Mouse (Mus musculus) mature B cell (primary cell): ENCODE results near the gene Grip1.

Experiments used
- in situ Hi-C: fragments of 300-500 bp; cut with MboI; formaldehyde crosslinking; loops from 2 replicates; pipeline ENCODE4 v1.14.3; 2019

Grip1 gene

DNA sequence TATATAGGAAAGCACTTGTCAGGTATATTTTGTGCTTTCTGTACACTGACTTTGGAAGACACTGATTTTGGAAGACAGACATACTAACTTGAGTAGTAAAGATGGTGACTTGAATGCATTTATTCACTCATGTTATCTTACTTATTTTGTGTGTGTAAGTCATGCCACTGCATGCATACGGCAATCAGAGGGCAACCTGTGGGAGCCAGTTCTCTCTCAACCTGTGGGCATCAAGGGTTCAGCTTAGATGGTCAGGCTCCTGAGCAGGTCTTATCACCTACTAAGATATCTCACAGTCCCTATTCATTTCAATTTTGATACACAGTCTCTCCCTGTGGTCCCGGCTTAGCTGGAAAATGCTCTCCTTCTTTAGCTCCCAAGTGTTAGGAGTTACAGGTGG is 5.4 kb downstream of the Grip1 start:
- in situ Hi-C loops: no loop called here

DNA sequence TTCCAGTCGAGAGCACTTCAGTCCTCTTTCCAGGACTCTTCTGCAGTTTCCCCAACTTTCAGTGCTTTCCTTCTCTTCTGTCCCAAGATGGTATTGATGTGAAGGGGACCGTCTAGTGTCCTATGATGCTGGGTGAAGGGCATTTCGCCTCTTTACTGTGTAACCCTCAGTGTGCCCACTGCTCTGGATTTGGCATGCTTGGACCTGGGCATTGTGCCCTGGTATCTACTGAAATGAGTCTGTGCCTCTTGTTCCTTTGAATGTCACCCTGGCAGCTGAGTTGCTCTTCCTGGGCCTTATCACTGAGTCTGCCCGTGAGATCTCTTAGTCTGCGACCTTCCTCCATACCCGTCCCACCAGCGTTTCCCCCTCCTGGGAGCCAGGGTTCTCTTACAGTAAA is 9.7 kb downstream of the Grip1 start:
- in situ Hi-C loops: no loop called here

DNA sequence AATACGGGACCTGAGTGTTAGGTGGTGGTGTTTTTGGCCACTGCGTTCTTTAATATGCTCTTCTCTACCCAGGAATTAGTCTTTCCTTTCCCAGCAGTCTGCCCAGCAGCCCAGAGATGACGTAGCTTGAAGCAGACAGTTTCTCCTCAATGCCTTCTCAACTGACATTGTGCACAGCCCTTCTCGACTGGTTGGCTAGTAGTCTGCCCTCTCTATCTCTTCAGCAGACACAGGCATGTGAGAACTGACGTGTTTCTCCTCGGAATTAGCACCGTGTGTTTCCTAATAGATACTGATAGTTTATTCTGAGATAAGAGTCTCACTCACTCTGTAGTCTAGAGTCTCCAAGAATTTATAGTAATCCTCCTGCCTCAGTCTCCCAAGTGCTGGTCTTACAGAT is 10.2 kb downstream of the Grip1 start:
- in situ Hi-C loops: no loop called here

DNA sequence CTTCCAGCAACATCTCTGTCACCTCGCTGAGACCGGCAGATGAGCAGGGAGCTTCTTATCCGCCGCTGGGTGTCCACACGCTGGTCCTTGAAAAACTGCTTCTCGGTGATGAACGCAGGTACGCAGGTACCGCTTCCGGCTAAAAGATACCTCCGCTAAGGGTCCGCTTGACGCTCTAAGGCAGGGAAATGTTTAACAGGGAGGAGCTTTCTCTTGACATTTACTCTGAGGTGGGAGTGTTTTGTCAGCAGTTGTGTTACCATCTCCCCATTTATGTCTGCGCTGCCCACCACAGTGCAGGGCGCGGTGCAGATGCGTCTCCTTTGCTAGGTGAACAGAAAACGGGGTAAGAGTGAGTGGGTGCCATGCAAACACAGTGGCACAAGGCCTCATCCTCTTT is 14.3 kb downstream of the Grip1 start:
- in situ Hi-C loops: no loop called here

DNA sequence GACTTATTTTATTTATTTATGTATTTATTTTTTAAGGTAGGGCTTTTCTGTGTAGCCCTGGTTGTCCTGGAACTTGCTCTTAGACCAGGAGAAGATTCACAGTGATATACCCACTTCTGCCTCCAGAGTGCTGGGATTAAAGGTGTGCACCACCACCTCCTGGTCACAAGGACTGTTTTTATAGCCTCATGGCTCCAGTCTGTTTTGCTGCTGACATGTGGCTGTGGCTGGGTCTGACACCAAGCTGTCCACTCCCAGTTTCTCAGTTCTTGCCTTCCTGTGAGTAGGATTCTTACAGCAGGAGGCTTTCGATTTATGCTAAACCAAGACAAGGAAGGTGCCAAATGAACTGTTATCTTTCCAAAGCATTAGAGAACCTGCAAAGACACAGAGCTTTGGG is 16.5 kb downstream of the Grip1 start:
- in situ Hi-C loops: no loop called here

DNA sequence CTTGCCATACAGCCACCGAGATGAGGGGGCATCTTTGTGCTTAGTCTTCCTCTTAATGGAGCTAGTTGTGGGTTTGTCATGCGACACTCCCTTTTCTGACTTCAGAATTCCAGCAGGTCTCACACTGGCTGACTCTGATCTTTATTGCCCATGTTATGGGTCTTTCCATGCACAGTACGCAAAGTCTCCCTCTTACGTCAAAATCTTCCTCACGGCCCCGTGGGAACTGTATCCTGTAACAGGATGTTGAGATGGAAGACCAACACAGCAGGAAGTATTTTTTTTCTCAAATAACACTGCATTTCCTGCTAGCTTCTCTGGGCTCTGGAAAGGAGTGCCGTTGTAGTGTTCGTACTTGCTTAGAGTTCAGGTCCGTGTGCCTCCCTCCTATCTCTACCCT is 21.5 kb downstream of the Grip1 start:
- in situ Hi-C loops: no loop called here

DNA sequence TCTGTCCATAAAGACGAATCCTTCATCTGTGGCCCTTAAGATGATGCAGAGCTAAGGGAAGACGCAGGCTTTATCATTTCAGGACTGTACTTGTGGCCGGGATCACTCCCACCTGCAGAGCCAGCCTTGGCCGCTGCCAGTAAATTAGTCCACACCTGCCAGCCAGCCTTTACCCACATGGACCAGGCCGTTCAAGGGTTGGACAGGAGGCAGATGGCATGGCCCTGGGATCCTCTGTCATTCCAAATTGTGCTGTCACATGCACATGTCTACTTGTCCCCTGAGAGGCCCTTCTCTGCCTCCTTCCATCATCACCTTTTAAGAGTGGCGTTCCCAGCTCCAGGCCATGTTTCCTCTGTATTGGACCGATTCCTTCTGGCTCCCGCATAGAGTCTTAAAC is 24.0 kb downstream of the Grip1 start:
- in situ Hi-C loops: no loop called here

DNA sequence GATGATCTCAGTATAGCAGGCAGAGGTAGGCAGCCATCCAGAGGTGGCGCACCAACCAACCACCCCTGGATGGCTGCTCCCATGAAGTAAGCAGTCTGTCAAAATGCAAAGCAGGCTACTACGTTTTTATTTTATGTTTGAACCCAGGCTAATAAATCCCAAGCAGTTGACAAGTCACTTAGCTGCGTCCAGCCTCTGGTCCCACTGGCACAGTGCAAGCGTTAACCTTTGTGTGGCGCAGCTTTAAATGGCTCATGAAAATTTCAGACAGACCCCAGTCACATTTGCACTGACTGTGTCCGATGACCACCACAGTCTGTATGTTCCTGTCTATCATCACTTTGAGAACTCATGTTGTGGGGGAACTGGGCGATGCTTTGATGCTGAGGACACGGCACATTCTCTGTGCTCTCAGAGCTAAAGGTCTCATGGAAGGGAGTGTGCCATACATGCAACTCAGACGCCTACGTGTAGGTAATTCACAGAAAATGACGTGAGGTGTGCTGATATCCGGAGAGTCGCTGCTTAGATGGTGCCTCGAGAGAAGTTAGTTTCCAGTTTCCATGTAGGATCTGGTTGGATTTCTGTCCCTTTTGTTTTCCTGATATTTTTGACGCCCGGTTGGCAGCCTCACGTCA is 29.6 kb downstream of the Grip1 start:
- in situ Hi-C loops: no loop called here

DNA sequence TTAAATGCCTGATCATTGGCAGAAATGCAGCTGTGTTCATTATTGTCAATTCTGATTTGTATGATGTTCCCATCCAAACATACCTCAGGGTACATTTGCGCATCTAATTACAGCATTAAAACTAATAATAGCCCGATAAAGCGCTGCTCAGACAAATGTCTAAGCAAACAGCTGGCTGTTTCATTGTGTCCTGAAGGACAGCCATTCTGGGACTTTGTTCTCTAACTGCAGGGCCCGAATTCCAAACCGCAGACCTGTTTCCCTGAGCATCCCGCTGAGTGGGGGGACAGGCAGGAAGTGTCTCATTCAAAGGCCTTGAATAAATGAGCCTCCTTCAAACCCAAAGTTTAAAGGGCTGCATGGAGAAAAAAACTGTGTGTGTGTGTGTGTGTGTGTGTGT is 30.1 kb downstream of the Grip1 start:
- in situ Hi-C loops: no loop called here

DNA sequence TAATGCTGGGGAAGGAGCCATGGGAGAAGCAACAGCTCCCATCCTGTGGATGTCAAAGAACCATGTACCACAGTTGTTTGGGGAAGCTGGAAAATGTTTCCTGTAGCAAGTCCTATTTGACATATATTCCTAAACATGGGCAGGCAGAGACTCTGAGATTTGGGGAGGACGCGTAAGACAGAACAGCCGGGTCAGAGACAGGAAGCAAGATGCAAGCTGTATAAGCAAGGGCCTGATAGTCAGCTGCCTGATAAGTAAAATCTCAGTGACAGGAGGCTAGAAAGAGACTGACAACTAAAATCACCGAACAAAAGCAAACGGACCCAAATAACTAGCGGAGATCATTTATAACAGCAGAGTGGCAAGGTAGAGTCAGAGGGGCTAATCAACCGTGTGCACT is 33.3 kb downstream of the Grip1 start:
- in situ Hi-C loops: no loop called here

DNA sequence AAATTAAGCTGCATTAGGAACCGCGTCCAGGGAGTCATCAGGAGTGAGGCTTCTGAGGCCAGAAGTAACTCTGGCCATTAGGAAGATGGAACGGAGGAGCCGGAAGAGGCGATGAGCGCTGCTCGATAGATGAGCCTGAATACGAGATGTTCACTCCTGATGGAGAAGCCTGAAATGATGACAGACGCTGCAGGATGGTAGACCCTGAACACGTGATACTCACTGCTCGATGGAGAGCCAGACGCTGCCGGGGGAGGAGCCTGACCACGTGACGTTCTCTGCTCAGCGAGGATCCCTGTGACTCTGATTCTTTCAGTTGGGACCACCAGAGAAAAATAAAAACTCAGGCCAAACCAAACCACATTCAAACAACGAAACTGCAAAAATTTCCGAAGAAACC is 37.2 kb downstream of the Grip1 start:
- in situ Hi-C loops: no loop called here

DNA sequence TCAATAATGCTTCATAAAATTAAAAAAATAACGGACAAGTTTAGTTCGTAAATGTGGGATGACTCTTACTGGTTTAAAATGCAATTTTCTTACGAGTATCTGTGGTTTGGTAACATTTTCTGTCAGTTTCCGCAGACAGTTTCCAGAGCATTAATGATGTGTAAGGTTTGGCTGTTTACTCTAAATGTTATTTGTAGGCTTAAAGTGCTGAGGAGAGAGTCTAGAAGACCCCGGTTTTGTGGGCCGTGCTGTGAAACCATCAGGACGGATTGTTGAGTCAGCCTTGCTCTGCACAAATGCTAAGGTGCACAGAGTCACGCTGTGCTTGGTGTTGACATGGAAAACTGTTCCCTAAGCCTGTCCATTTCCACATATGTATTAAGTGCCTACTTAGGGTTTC is 41.7 kb downstream of the Grip1 start:
- in situ Hi-C loops: no loop called here

DNA sequence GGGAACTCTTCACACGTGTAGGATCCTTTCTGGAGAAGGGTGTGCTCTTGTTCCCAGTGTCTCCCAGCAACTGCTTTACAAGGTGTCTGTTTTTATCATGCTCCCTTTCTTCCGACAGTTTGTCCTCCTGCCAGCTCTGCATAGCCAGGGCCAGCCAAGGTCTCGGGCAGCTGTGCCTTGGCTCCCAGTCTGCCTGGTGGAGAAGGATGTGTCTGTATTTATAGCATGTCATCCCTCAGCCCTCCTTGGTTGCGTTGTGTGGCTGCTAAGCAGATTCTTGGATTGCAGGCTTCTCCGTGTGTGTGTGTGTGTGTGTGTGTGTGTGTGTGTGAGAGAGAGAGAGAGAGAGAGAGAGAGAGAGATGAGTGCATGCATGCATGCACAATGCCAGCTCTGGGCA is 42.6 kb downstream of the Grip1 start:
- in situ Hi-C loops: no loop called here

DNA sequence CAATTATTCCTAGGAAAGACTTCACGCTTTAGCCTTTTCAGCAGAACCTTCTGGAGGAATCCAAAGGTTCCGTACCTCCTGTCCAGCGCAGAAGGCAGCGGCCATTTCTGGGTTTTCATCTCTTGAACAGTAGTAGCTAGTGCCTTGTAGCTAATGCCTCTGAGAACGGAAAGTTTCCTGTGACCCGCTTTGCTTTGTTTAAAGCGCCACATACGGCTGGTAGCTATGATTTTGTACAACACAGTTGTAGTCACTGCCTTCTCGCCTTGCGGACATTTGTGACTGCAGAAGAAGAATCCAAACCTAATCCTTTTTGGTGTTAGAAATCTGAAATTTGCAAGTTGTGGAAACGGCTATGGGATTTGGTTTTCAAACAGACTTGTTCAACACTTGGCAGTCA is 68.1 kb downstream of the Grip1 start:
- in situ Hi-C loops: no loop called here

DNA sequence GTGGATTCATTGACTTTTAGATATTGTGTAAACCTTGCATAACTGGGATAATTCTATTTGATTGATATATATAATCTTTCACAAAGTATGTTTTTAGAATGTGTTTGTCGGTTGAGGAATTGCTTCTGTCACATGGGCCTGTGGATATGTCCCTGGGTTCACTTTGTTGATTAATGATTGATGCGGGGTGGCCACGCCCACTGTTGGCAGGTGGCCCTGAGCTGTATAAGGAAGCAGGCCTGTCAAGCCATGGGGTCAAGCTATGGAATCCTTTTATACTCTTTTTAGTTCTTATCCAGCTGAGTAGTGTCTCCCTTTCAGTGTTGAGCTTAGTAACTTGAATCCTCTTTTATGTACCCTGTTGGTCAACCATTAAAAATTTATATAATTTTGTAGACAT is 72.1 kb downstream of the Grip1 start:
- in situ Hi-C loops: no loop called here

DNA sequence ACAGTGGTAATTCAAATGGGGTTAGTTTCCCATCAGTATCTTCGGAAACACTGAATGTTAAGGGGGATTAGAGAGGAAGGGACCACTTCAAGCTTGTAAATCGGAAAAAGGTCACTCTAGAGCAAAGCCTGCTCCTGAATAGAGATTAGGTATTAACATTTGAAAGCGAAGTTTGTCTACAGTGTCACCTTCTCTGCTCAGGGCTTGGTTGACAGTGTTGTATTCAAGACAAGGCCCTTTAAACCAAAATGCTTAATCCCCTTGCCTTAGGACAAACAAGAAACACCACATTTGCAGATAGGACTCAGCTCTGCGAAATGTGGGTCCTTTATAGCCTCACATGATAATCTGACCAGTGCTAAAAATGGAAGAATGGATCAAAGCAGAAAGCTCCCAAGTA is 81.2 kb downstream of the Grip1 start:
- in situ Hi-C loops: no loop called here

DNA sequence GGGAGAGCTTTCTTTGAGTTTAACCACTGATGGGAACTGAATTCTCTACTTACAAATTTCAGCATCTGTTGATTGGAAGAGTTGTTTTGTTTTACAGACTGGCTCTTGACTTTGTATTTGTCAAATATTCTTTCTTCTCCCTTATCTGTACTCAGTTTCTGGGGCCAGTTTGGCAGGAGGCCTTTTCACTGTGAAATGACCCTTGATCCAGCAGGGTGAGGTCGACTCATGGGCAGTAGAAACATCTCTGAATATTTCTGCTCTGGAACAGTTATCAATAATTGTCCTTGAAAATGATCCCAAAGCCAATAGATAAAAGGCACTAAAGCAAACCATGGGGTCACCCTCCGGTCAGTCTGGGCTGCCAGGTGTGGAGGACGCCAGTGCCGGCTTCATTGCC is 88.0 kb downstream of the Grip1 start:
- in situ Hi-C loops: no loop called here

DNA sequence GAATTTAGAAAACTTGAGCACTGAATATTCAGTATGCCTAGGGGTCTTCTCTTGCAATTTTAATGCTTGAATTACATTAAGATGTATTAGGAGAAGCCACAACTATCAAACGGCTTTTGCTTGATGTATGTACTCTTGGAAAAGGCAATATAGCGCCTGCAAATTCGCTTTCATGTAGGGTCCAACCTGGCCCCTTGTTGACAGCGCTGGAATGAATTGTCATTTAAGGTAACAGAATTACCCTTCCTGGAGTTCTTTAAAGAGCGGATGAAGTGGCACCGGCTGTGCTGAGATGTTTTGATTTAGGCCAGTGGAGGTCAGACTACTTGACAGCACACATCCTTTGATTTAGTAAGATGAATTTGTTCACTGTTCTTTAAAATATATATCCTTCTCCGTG is 90.1 kb downstream of the Grip1 start:
- in situ Hi-C loops: no loop called here

DNA sequence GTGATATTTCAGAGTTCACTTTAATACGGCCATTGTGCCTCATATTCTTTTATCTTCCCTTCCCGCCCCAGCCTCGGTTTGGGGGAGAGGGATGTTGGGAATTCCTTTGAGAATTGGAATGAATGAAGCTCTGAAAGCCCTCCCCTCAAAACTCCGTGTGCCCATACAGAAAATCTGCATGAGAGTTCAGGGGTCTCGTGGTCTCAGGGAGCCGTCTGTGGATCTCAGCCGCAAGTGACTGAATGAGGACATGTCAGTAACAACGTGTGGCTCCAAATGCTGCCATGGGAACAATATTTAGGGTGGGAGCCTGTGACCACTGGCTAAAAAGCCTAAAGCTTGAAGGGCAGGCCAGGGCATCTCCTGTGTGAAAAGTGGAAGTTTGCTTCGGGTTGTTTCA is 91.1 kb downstream of the Grip1 start:
- in situ Hi-C loops: no loop called here

DNA sequence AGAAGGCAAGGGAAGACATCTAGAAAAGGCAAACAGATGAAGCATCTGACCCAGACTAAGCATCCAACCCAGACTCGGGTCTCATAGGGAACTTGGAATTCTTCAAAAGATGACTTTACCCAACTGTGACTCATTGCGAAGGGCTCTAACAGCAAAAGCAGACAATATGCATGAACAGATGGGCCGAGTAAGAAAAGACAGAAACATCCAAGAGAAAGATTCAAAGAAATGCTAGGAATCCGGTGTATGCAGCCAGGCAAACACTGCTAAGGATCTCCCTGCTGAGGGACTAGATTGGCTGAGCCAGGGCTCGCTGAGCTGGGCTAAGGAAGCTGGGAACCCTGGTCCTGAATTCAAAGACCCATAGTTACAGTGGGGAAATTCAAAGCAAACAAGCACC is 94.2 kb downstream of the Grip1 start:
- in situ Hi-C loops: no loop called here

DNA sequence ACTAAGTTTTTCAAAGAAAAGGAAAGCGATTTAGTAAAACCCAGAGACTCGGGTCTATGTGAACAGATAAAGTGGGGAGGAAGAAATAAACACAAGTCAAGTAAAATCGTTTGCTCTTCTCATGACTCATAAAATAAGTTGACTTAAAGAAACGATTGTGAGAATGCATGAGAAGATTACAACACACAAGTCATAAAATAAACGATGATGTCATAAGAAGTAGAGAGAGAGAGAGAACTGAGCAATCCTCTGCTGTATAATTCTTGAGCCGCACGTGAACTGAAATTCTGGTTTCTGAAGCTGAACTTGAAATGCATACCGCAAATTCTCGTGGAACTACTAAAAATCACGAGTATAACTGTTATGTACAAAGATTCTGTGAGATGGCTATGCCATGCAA is 95.1 kb downstream of the Grip1 start:
- in situ Hi-C loops: no loop called here

DNA sequence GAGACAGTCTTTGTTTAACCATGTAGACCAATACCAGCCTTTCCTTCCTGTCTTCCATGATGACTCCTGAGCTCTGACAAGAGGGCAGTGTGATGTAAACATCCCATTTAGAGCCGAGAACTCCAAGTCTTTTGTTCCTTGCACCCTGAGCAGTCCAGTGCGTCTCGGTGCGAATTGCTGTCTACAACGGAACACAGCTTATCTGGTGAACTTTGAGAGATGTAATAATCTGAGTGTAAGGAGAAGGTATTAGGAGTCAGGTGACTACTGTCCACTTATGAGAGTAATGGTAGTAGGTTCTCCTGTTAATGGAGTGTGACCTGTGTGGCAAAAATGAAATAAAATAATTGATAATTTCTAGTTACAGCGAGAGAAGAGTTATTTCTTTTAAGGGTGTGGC is 97.0 kb downstream of the Grip1 start:
- in situ Hi-C loops: no loop called here

DNA sequence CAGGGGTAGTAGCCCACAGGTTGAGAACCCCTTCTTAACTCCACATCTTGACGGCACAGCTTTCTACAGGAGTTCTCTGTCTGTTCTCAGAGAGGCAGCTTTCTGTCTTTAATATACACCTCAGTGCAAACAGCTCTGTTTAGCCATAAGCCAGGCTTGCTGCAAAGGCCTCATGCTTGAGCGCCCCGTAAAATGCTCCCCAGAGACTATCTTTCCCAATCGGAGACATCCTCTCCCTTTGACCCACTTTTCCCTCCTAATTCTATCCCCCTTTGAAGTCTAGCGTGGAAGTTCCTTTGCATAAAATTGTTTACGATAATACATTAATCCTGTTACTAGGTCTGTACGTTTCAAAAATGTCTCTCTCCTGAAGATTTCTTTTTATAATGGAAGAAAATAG is 102.7 kb downstream of the Grip1 start:
- in situ Hi-C loops: no loop called here

DNA sequence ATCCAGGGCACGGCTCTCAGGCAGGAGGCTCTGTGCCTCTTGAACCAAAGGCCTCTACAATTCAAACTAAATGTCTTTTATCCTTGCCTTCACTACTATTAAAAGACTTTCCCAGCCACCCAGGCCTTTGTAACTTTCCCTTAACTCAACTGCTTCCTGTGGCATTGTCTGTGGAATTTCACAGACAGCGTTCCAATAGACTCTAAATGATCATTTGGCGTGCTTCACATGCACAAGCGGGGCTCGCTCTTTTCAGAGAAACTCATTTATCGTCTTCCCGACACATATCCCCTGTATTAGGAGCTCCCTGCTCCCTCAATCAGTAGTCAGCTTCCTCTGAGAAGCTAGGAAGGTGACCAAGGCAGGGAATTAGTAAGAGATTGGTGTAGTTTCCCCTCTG is 104.8 kb downstream of the Grip1 start:
- in situ Hi-C loops: no loop called here

DNA sequence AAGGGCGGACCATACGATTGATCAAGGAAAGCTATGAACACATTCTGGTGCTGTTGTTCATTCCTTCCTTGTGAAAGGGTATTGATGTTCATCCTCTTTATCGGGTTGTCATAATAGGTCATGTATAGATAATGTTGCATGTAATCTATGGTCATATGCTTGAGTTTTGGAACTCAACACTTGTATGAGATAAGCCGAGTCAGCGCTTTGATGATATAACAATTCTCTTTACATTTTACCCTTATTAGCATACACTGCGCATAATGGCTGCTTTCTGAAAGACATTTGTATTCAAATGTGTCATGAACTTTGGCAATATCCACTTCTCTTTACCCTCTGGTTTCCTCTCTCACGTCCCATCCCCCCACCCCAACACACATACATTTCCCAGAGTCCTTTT is 111.2 kb downstream of the Grip1 start:
- in situ Hi-C loops: no loop called here
